Mouse (Mus musculus) heart, embryonic 12.5 days (tissue): Measurements from ENCODE around the gene Tlx1. TPM values are rescaled to one million over a fixed set of nuclear protein-coding genes. Genes with fewer than 3 reads are reported as not detected.

Experiments used
- ATAC-seq: fragments of 200-750 bp; cut with Nextera tagmentation; 2 replicates; pipeline ENCODE4 v1.8.0; 2017; ENCODE audit warnings: moderate TSS enrichment, moderate library complexity; ENCODE audit not compliant: insufficient number of reproducible peaks, low FRiP score
- H3K27ac ChIP-seq: fragments of 300-500 bp; sonication (generic); 2 replicates; pipeline ENCODE4 v1.5.1; 2016; ENCODE audit warnings: mild to moderate bottlenecking, moderate library complexity; ENCODE audit not compliant: poor library complexity, severe bottlenecking
- H3K27me3 ChIP-seq: fragments of 300-500 bp; sonication (generic); replicated peaks from 2 replicates; pipeline ENCODE4 v1.6.1; 2016; ENCODE audit warnings: mild to moderate bottlenecking, moderate library complexity
- H3K36me3 ChIP-seq: fragments of 300-500 bp; sonication (generic); 2 replicates; pipeline ENCODE4 v1.6.1; 2016; ENCODE audit warnings: mild to moderate bottlenecking, moderate library complexity
- H3K4me1 ChIP-seq: fragments of 300-500 bp; sonication (generic); replicated peaks from 2 replicates; pipeline ENCODE4 v1.6.1; 2016; ENCODE audit warnings: mild to moderate bottlenecking
- H3K4me2 ChIP-seq: fragments of 300-500 bp; sonication (generic); 2 replicates; pipeline ENCODE4 v1.6.1; 2016; ENCODE audit warnings: mild to moderate bottlenecking, moderate library complexity
- H3K4me3 ChIP-seq: fragments of 300-500 bp; sonication (generic); 2 replicates; pipeline ENCODE4 v1.5.1; 2016; ENCODE audit warnings: mild to moderate bottlenecking
- H3K9ac ChIP-seq: fragments of 300-500 bp; sonication (generic); 2 replicates; pipeline ENCODE4 v1.6.1; 2016; ENCODE audit warnings: mild to moderate bottlenecking, moderate library complexity
- H3K9me3 ChIP-seq: fragments of 300-500 bp; sonication (generic); replicated peaks from 2 replicates; pipeline ENCODE4 v1.6.1; 2016; ENCODE audit warnings: mild to moderate bottlenecking, moderate library complexity
- WGBS: fragments of 180-500 bp; shearing (Covaris S2); methylation state at CpG from one replicate; pipeline ENCODE4 v1.1.7; 2016; 5-methylcytosine and 5-hydroxymethylcytosine counted together
- polyA plus RNA-seq: library from polyadenylated mRNA; unstranded; fragments of >200 nt; fragmentation: Nextera tagmentation; extraction: Ambion mirVana; gene quantifications from 2 replicates; pipeline ENCODE4 v1.2.1, GENCODE M21; 2016

Gene Tlx1
- polyA plus RNA-seq, 1 experiment from 2014 or later: 0.40 TPM

GRCm38 (mm10) chr19:45143214-45143895 is 7.1 kb upstream of the Tlx1 start:
- Histone ChIP-seq H3K4me3 (peak overlapping the region; percentile 32), H3K9me3 (0 out of 2 replicates have a peak, but pooled peaks cover 6% of the 10 kb centered on the region), H3K9ac (peak overlapping the region; percentile 41; the same call in 1 of the 2 replicates), H3K27me3 (peaks cover 100% of the 10 kb centered on the region), H3K27ac (no peak overlapping the region), H3K36me3 (no peaks in the 10 kb centered on the region), H3K4me2 (peak overlapping the region; percentile 60), H3K4me1 (peaks cover 9% of the 10 kb centered on the region)
- under 1% methylated on average over 46 of the region's 46 CpGs for WGBS
- ATAC-seq: no peak

- peaks cover 27% of the 10 kb centered on the region for H3K4me1 ChIP-seq
- H3K36me3 ChIP-seq: no peaks in the 10 kb centered on the region
- no peak overlapping the region for H3K9ac ChIP-seq
- no peak for ATAC-seq
- H3K9me3 ChIP-seq: 0 out of 2 replicates have a peak, but pooled peaks cover 6% of the 10 kb centered on the region
- no peak overlapping the region for H3K4me2 ChIP-seq
- 5% methylated on average over 4 of the region's 4 CpGs for WGBS
- peaks cover 98% of the 10 kb centered on the region for H3K27me3 ChIP-seq
- H3K27ac ChIP-seq: no peak overlapping the region
- no peak overlapping the region for H3K4me3 ChIP-seq
Measured at GRCm38 (mm10) chr19:45147071-45147470, 3.4 kb upstream of the Tlx1 start.

- H3K27me3 ChIP-seq: peaks cover 98% of the 10 kb centered on the region
- ATAC-seq: no peak
- H3K27ac ChIP-seq: no peak overlapping the region
- 0 out of 2 replicates have a peak, but pooled peaks cover 6% of the 10 kb centered on the region for H3K9me3 ChIP-seq
- H3K4me3 ChIP-seq: peak overlapping the region; percentile 39
- no peak overlapping the region for H3K9ac ChIP-seq
- no peaks in the 10 kb centered on the region for H3K36me3 ChIP-seq
- 2% methylated on average over 36 of the region's 36 CpGs for WGBS
- H3K4me1 ChIP-seq: peaks cover 33% of the 10 kb centered on the region
- peak overlapping the region; percentile 74 for H3K4me2 ChIP-seq
Measured at GRCm38 (mm10) chr19:45151361-45152182, 1.1 kb downstream of the Tlx1 start.

GRCm38 (mm10) chr19:45152183-45152650 is 1.7 kb downstream of the Tlx1 start:
- WGBS: 16% methylated on average over 8 of the region's 8 CpGs

GRCm38 (mm10) chr19:45153311-45154058 is 3.0 kb downstream of the Tlx1 start:
- Histone ChIP-seq H3K4me1 (peaks cover 33% of the 10 kb centered on the region), H3K9me3 (no peaks in the 10 kb centered on the region), H3K4me2 (peak overlapping the region; percentile 43), H3K27me3 (peaks cover 98% of the 10 kb centered on the region), H3K4me3 (peak overlapping the region; percentile 11), H3K36me3 (no peaks in the 10 kb centered on the region), H3K9ac (no peak overlapping the region), H3K27ac (no peak overlapping the region)
- WGBS: under 1% methylated on average over 44 of the region's 44 CpGs
- no peak for ATAC-seq

More at GRCm38 (mm10) chr19:45152183-45152650, 1.7 kb downstream of the Tlx1 start:
- Histone ChIP-seq H3K9ac (no peak overlapping the region), H3K4me3 (no peak overlapping the region), H3K9me3 (0 out of 2 replicates have a peak, but pooled peaks cover 6% of the 10 kb centered on the region), H3K27ac (no peak overlapping the region), H3K4me1 (peaks cover 33% of the 10 kb centered on the region), H3K27me3 (peaks cover 98% of the 10 kb centered on the region), H3K4me2 (peak overlapping the region; percentile 14; the same call in 1 of the 2 replicates), H3K36me3 (no peaks in the 10 kb centered on the region)
- no peak for ATAC-seq

- Histone ChIP-seq H3K9ac (no peak overlapping the region), H3K9me3 (no peaks in the 10 kb centered on the region), H3K27me3 (peaks cover 98% of the 10 kb centered on the region), H3K4me1 (peaks cover 33% of the 10 kb centered on the region), H3K36me3 (no peaks in the 10 kb centered on the region), H3K4me2 (peak overlapping the region; percentile 43), H3K4me3 (peak overlapping the region; percentile 11), H3K27ac (no peak overlapping the region)
- ATAC-seq: no peak
- 0% methylated on average over 24 of the region's 24 CpGs for WGBS
Measured at GRCm38 (mm10) chr19:45154059-45154386, 3.5 kb downstream of the Tlx1 start.

GRCm38 (mm10) chr19:45154521-45154920 is 4.0 kb downstream of the Tlx1 start:
- no peak overlapping the region for H3K9ac ChIP-seq
- H3K27ac ChIP-seq: no peak overlapping the region
- ATAC-seq: no peak
- peak overlapping the region; percentile 11; the same call in 1 of the 2 replicates for H3K4me3 ChIP-seq
- 1% methylated on average over 18 of the region's 18 CpGs for WGBS
- H3K36me3 ChIP-seq: no peaks in the 10 kb centered on the region
- H3K4me1 ChIP-seq: peaks cover 33% of the 10 kb centered on the region
- no peaks in the 10 kb centered on the region for H3K9me3 ChIP-seq
- peaks cover 98% of the 10 kb centered on the region for H3K27me3 ChIP-seq
- H3K4me2 ChIP-seq: peak overlapping the region; percentile 43

- H3K4me1 ChIP-seq: peaks cover 30% of the 10 kb centered on the region
- H3K27ac ChIP-seq: no peak overlapping the region
- H3K36me3 ChIP-seq: no peaks in the 10 kb centered on the region
- ATAC-seq: no peak
- WGBS: 5% methylated on average over 15 of the region's 15 CpGs
- H3K9ac ChIP-seq: no peak overlapping the region; the same call in 1 of the 2 replicates
- H3K4me3 ChIP-seq: no peak overlapping the region
- no peaks in the 10 kb centered on the region for H3K9me3 ChIP-seq
- H3K4me2 ChIP-seq: no peak overlapping the region
- peaks cover 98% of the 10 kb centered on the region for H3K27me3 ChIP-seq
Measured at GRCm38 (mm10) chr19:45155141-45155790, 4.8 kb downstream of the Tlx1 start.

- 7% methylated on average over 26 of the region's 26 CpGs for WGBS
- Histone ChIP-seq H3K36me3 (no peaks in the 10 kb centered on the region), H3K4me2 (0 out of 2 replicates have a peak overlapping the region, but pooled peaks have one; percentile 6), H3K9ac (no peak overlapping the region), H3K4me3 (0 out of 2 replicates have a peak overlapping the region, but pooled peaks have one; percentile 5), H3K27ac (no peak overlapping the region), H3K4me1 (peaks cover 29% of the 10 kb centered on the region), H3K9me3 (no peaks in the 10 kb centered on the region), H3K27me3 (peaks cover 98% of the 10 kb centered on the region)
- ATAC-seq: no peak
Measured at GRCm38 (mm10) chr19:45155791-45156186, 5.3 kb downstream of the Tlx1 start.

GRCm38 (mm10) chr19:45156381-45156780 is 5.9 kb downstream of the Tlx1 start:
- 12% methylated on average over 5 of the region's 5 CpGs for WGBS

More at GRCm38 (mm10) chr19:45156381-45156780, 5.9 kb downstream of the Tlx1 start:
- Histone ChIP-seq H3K9ac (no peak overlapping the region), H3K9me3 (no peaks in the 10 kb centered on the region), H3K36me3 (no peaks in the 10 kb centered on the region), H3K27ac (no peak overlapping the region), H3K4me2 (no peak overlapping the region), H3K4me3 (no peak overlapping the region), H3K27me3 (peaks cover 96% of the 10 kb centered on the region), H3K4me1 (peaks cover 24% of the 10 kb centered on the region)
- ATAC-seq: no peak
